Mouse (Mus musculus): ENCODE measurements at regions not wholly inside any gene's neighbourhood (a gene's known extent, or its start where the extent isn't known, plus 50 kb on each side); places are given as distances from the start of the nearest gene placed in this dataset.

- Histone ChIP-seq H3K27me3 (ENCODE audit: control insufficient read depth, insufficient read depth, low read length) (no peaks in the 10 kb centered on the region), H3K4me1 (ENCODE audit: control insufficient read depth, insufficient read depth, low read length) (no peaks in the 10 kb centered on the region), H3K36me3 (ENCODE audit: control insufficient read depth, insufficient read depth, low read length) (no peaks in the 10 kb centered on the region), H3K9ac (ENCODE audit: low read depth, low read length) (no peak overlapping the region), H3K79me2 (ENCODE audit: control insufficient read depth, insufficient read depth, low read length) (no peaks in the 10 kb centered on the region), H3K4me3 (ENCODE audit: insufficient read depth, low read depth, low read length) (no peak overlapping the region), H3K27ac (replicated peaks; ENCODE audit: insufficient read depth, low read depth, low read length) (no peak overlapping the region)
- 61% methylated on average over 5 of the region's 5 CpGs for WGBS
- TF ChIP-seq CTCF (IDR thresholded peaks at IDR 0.05; ENCODE audit: low read depth, low read length) = no peak
- TF ChIP-seq POLR2A (IDR thresholded peaks at IDR 0.05; ENCODE audit: extremely low read depth, insufficient read depth, low read length) = no peak
- no peak for DNase-seq (ENCODE audit: extremely low read depth, low read depth, low spot score)
Measured at GRCm38 (mm10) chr1:63946834-63947233, 175.2 kb downstream of the Klf7 start.

- 69% methylated on average over 3 of the region's 3 CpGs for WGBS
- TF ChIP-seq CTCF (IDR thresholded peaks at IDR 0.05; ENCODE audit: low read depth, low read length) (no peak), POLR2A (IDR thresholded peaks at IDR 0.05; ENCODE audit: extremely low read depth, insufficient read depth, low read length) (no peak)
- H3K9ac ChIP-seq (ENCODE audit: low read depth, low read length) = no peak overlapping the region
- H3K4me3 ChIP-seq (ENCODE audit: insufficient read depth, low read depth, low read length) = no peak overlapping the region
- H3K36me3 ChIP-seq (ENCODE audit: control insufficient read depth, insufficient read depth, low read length) = no peaks in the 10 kb centered on the region
- no peak overlapping the region for H3K27ac ChIP-seq (replicated peaks; ENCODE audit: insufficient read depth, low read depth, low read length)
- no peaks in the 10 kb centered on the region for H3K4me1 ChIP-seq (ENCODE audit: control insufficient read depth, insufficient read depth, low read length)
- H3K79me2 ChIP-seq (ENCODE audit: control insufficient read depth, insufficient read depth, low read length) = no peaks in the 10 kb centered on the region
- DNase-seq (ENCODE audit: extremely low read depth, low read depth, low spot score) = no peak
- H3K27me3 ChIP-seq (ENCODE audit: control insufficient read depth, insufficient read depth, low read length) = no peaks in the 10 kb centered on the region
Measured at GRCm38 (mm10) chr1:63944786-63945185, 175.7 kb upstream of the 4933402D24Rik start.

GRCm38 (mm10) chr1:63938416-63938815, 169.3 kb upstream of the 4933402D24Rik start:
- Histone ChIP-seq H3K4me1 (ENCODE audit: control insufficient read depth, insufficient read depth, low read length) (no peaks in the 10 kb centered on the region), H3K9ac (ENCODE audit: low read depth, low read length) (no peak overlapping the region), H3K27me3 (ENCODE audit: control insufficient read depth, insufficient read depth, low read length) (no peaks in the 10 kb centered on the region), H3K36me3 (ENCODE audit: control insufficient read depth, insufficient read depth, low read length) (no peaks in the 10 kb centered on the region), H3K4me3 (ENCODE audit: insufficient read depth, low read depth, low read length) (no peak overlapping the region), H3K27ac (replicated peaks; ENCODE audit: insufficient read depth, low read depth, low read length) (no peak overlapping the region), H3K79me2 (ENCODE audit: control insufficient read depth, insufficient read depth, low read length) (no peaks in the 10 kb centered on the region)
- TF ChIP-seq POLR2A (IDR thresholded peaks at IDR 0.05; ENCODE audit: extremely low read depth, insufficient read depth, low read length) (no peak), CTCF (IDR thresholded peaks at IDR 0.05; ENCODE audit: low read depth, low read length) (no peak)
- WGBS = 68% methylated on average over 4 of the region's 4 CpGs
- no peak for DNase-seq (ENCODE audit: extremely low read depth, low read depth, low spot score)

- Histone ChIP-seq H3K36me3 (ENCODE audit: control insufficient read depth, insufficient read depth, low read length) (no peaks in the 10 kb centered on the region), H3K79me2 (ENCODE audit: control insufficient read depth, insufficient read depth, low read length) (no peaks in the 10 kb centered on the region), H3K27me3 (ENCODE audit: control insufficient read depth, insufficient read depth, low read length) (no peaks in the 10 kb centered on the region), H3K9ac (ENCODE audit: low read depth, low read length) (no peak overlapping the region), H3K27ac (replicated peaks; ENCODE audit: insufficient read depth, low read depth, low read length) (no peak overlapping the region), H3K4me1 (ENCODE audit: control insufficient read depth, insufficient read depth, low read length) (no peaks in the 10 kb centered on the region), H3K4me3 (ENCODE audit: insufficient read depth, low read depth, low read length) (no peak overlapping the region)
- WGBS = 82% methylated on average over 3 of the region's 3 CpGs
- TF ChIP-seq CTCF (IDR thresholded peaks at IDR 0.05; ENCODE audit: low read depth, low read length) (no peak), POLR2A (IDR thresholded peaks at IDR 0.05; ENCODE audit: extremely low read depth, insufficient read depth, low read length) (no peak)
- no peak for DNase-seq (ENCODE audit: extremely low read depth, low read depth, low spot score)
Measured at GRCm38 (mm10) chr1:63937480-63937879, 168.4 kb upstream of the 4933402D24Rik start.

GRCm38 (mm10) chr1:63934570-63935280, 165.7 kb upstream of the 4933402D24Rik start:
- Histone ChIP-seq H3K4me1 (ENCODE audit: control insufficient read depth, insufficient read depth, low read length) (no peaks in the 10 kb centered on the region), H3K36me3 (ENCODE audit: control insufficient read depth, insufficient read depth, low read length) (no peaks in the 10 kb centered on the region), H3K27me3 (ENCODE audit: control insufficient read depth, insufficient read depth, low read length) (no peaks in the 10 kb centered on the region), H3K9ac (ENCODE audit: low read depth, low read length) (no peak overlapping the region), H3K4me3 (ENCODE audit: insufficient read depth, low read depth, low read length) (no peak overlapping the region), H3K27ac (replicated peaks; ENCODE audit: insufficient read depth, low read depth, low read length) (no peak overlapping the region), H3K79me2 (ENCODE audit: control insufficient read depth, insufficient read depth, low read length) (no peaks in the 10 kb centered on the region)
- no peak for DNase-seq (ENCODE audit: extremely low read depth, low read depth, low spot score)
- TF ChIP-seq POLR2A (IDR thresholded peaks at IDR 0.05; ENCODE audit: extremely low read depth, insufficient read depth, low read length) (no peak), CTCF (IDR thresholded peaks at IDR 0.05; ENCODE audit: low read depth, low read length) (no peak)
- 91% methylated on average over 8 of the region's 8 CpGs for WGBS

GRCm38 (mm10) chr1:63932484-63932883, 163.4 kb upstream of the 4933402D24Rik start:
- Histone ChIP-seq H3K27me3 (ENCODE audit: control insufficient read depth, insufficient read depth, low read length) (no peaks in the 10 kb centered on the region), H3K79me2 (ENCODE audit: control insufficient read depth, insufficient read depth, low read length) (no peaks in the 10 kb centered on the region), H3K36me3 (ENCODE audit: control insufficient read depth, insufficient read depth, low read length) (no peaks in the 10 kb centered on the region), H3K4me3 (ENCODE audit: insufficient read depth, low read depth, low read length) (no peak overlapping the region), H3K4me1 (ENCODE audit: control insufficient read depth, insufficient read depth, low read length) (no peaks in the 10 kb centered on the region), H3K27ac (replicated peaks; ENCODE audit: insufficient read depth, low read depth, low read length) (no peak overlapping the region), H3K9ac (ENCODE audit: low read depth, low read length) (no peak overlapping the region)
- TF ChIP-seq CTCF (IDR thresholded peaks at IDR 0.05; ENCODE audit: low read depth, low read length) = no peak
- TF ChIP-seq POLR2A (IDR thresholded peaks at IDR 0.05; ENCODE audit: extremely low read depth, insufficient read depth, low read length) = no peak
- no peak for DNase-seq (ENCODE audit: extremely low read depth, low read depth, low spot score)
- 73% methylated on average over 9 of the region's 9 CpGs for WGBS
